Mouse (Mus musculus) limb, embryonic 15.5 days (tissue): ENCODE measurements around the gene Olfr1039. TPM values are rescaled to one million over a fixed set of nuclear protein-coding genes. Genes with fewer than 3 reads are reported as not detected.
"Not testable (repeated sequence)": the region's sequence is repeated elsewhere in the genome, so short reads cannot be mapped to it uniquely, and the experiment has no call there.

ENCODE experiments used
- ATAC-seq: fragments of 200-750 bp; cut with Nextera tagmentation; 2 replicates; pipeline ENCODE4 v1.8.0; 2017; ENCODE audit warnings: low read depth, moderate TSS enrichment; ENCODE audit not compliant: insufficient number of reproducible peaks, low FRiP score, low TSS enrichment
- H3K27ac ChIP-seq: fragments of 300-500 bp; sonication (generic); 2 replicates; pipeline ENCODE4 v1.5.1; 2015; ENCODE audit warnings: moderate library complexity, mild to moderate bottlenecking, inconsistent platforms
- H3K27me3 ChIP-seq: fragments of 300-500 bp; sonication (generic); 2 replicates; pipeline ENCODE4 v1.6.1; 2015; ENCODE audit warnings: inconsistent platforms
- H3K36me3 ChIP-seq: fragments of 300-500 bp; sonication (generic); 2 replicates; pipeline ENCODE4 v1.6.1; 2015; ENCODE audit warnings: inconsistent platforms
- H3K4me1 ChIP-seq: fragments of 300-500 bp; sonication (generic); 2 replicates; pipeline ENCODE4 v1.6.1; 2015; ENCODE audit warnings: inconsistent platforms
- H3K4me2 ChIP-seq: fragments of 300-500 bp; sonication (generic); 2 replicates; pipeline ENCODE4 v1.6.1; 2015; ENCODE audit warnings: mild to moderate bottlenecking, inconsistent platforms
- H3K4me3 ChIP-seq: fragments of 300-500 bp; sonication (generic); 2 replicates; pipeline ENCODE4 v1.5.1; 2015; ENCODE audit warnings: mild to moderate bottlenecking, inconsistent platforms
- H3K9ac ChIP-seq: fragments of 300-500 bp; sonication (generic); 2 replicates; pipeline ENCODE4 v1.6.1; 2015; ENCODE audit warnings: inconsistent platforms
- H3K9me3 ChIP-seq: fragments of 300-500 bp; sonication (generic); 2 replicates; pipeline ENCODE4 v1.6.1; 2016; ENCODE audit warnings: inconsistent platforms
- WGBS: fragments of 180-500 bp; shearing (Covaris S2); methylation state at CpG from one replicate; pipeline ENCODE4 v1.1.7; 2015; 5-methylcytosine and 5-hydroxymethylcytosine counted together
- polyA plus RNA-seq: library from polyadenylated mRNA; unstranded; fragments of >200 nt; fragmentation: Nextera tagmentation; extraction: Ambion mirVana; gene quantifications from 2 replicates; pipeline ENCODE4 v1.2.1, GENCODE M21; 2015

The Olfr1039 gene
- polyA plus RNA-seq: not detected in 2 replicates

GRCm38 (mm10) chr2:86135828-86136227 lies at the start of gene Olfr1039:
TSS of gene Olfr1039 (minus strand) at chr2:86135928.
- ATAC-seq: no peak
- Histone ChIP-seq H3K36me3 (no peaks in the 10 kb centered on the region), H3K9ac (no peak within 1 kb of the TSS), H3K27me3 (no peaks in the 10 kb centered on the region), H3K4me2 (no peak within 1 kb of the TSS), H3K27ac (no peak within 1 kb of the TSS), H3K4me1 (no peaks in the 10 kb centered on the region), H3K4me3 (no peak within 1 kb of the TSS), H3K9me3 (no peaks in the 10 kb centered on the region)
- WGBS: 86% methylated on average over 1 of the region's 1 CpGs

GRCm38 (mm10) chr2:86179950-86180349 lies 44.2 kb upstream of the Olfr1039 start:
- no peaks in the 10 kb centered on the region for H3K27me3 ChIP-seq
- ATAC-seq: no peak

GRCm38 (mm10) chr2:86177720-86178119 lies 42.0 kb upstream of the Olfr1039 start, which contains the start of gene Olfr1044:
TSS of gene Olfr1044 (minus strand) at chr2:86177820.
- H3K4me3 ChIP-seq: no peak within 1 kb of the TSS
- H3K27me3 ChIP-seq: no peaks in the 10 kb centered on the region
- no peak for ATAC-seq

More at GRCm38 (mm10) chr2:86179950-86180349, 44.2 kb upstream of the Olfr1039 start:
- Histone ChIP-seq H3K4me2 (no peak overlapping the region), H3K4me1 (no peaks in the 10 kb centered on the region), H3K9ac (no peak overlapping the region), H3K4me3 (no peak overlapping the region), H3K27ac (no peak overlapping the region), H3K36me3 (no peaks in the 10 kb centered on the region), H3K9me3 (no peaks in the 10 kb centered on the region)
- WGBS: 68% methylated on average over 3 of the region's 3 CpGs

GRCm38 (mm10) chr2:86175422-86175821 lies 39.7 kb upstream of the Olfr1039 start:
- not testable (repeated sequence) for H3K27ac ChIP-seq, H3K4me2 ChIP-seq, H3K4me3 ChIP-seq, H3K9me3 ChIP-seq, ATAC-seq, H3K36me3 ChIP-seq, H3K9ac ChIP-seq, H3K4me1 ChIP-seq, H3K27me3 ChIP-seq
- WGBS: 84% methylated on average over 7 of the region's 7 CpGs

More at GRCm38 (mm10) chr2:86177720-86178119, 42.0 kb upstream of the Olfr1039 start, which contains the start of gene Olfr1044:
- Histone ChIP-seq H3K4me1 (no peaks in the 10 kb centered on the region), H3K4me2 (no peak within 1 kb of the TSS), H3K27ac (no peak within 1 kb of the TSS), H3K36me3 (no peaks in the 10 kb centered on the region), H3K9ac (no peak within 1 kb of the TSS), H3K9me3 (no peaks in the 10 kb centered on the region)

GRCm38 (mm10) chr2:86167422-86167821 lies 31.7 kb upstream of the Olfr1039 start, which contains the start of gene Olfr1043:
TSS of gene Olfr1043 (minus strand) at chr2:86167522.
- no peaks in the 10 kb centered on the region for H3K9me3 ChIP-seq
- no peaks in the 10 kb centered on the region for H3K27me3 ChIP-seq
- WGBS: 86% methylated on average over 2 of the region's 2 CpGs
- no peaks in the 10 kb centered on the region for H3K4me1 ChIP-seq
- no peak within 1 kb of the TSS for H3K9ac ChIP-seq
- ATAC-seq: no peak
- H3K36me3 ChIP-seq: no peaks in the 10 kb centered on the region
- H3K27ac ChIP-seq: no peak within 1 kb of the TSS
- no peak within 1 kb of the TSS for H3K4me2 ChIP-seq
- H3K4me3 ChIP-seq: no peak within 1 kb of the TSS

- Histone ChIP-seq H3K4me1 (no peaks in the 10 kb centered on the region), H3K9ac (no peak within 1 kb of the TSS), H3K4me3 (no peak within 1 kb of the TSS), H3K9me3 (no peaks in the 10 kb centered on the region), H3K27ac (no peak within 1 kb of the TSS), H3K27me3 (no peaks in the 10 kb centered on the region), H3K4me2 (no peak within 1 kb of the TSS), H3K36me3 (no peaks in the 10 kb centered on the region)
- 93% methylated on average over 2 of the region's 2 CpGs for WGBS
- ATAC-seq: no peak
Observed at GRCm38 (mm10) chr2:86161738-86162137, 26.0 kb upstream of the Olfr1039 start, which contains the start of gene Olfr1042. TSS of gene Olfr1042 (minus strand) at chr2:86161838.

- H3K9ac ChIP-seq: no peak within 1 kb of the TSS
- WGBS: 91% methylated on average over 1 of the region's 1 CpGs
- ATAC-seq: no peak
- no peaks in the 10 kb centered on the region for H3K36me3 ChIP-seq
- no peak within 1 kb of the TSS for H3K4me3 ChIP-seq
- no peaks in the 10 kb centered on the region for H3K27me3 ChIP-seq
- no peaks in the 10 kb centered on the region for H3K4me1 ChIP-seq
- H3K4me2 ChIP-seq: no peak within 1 kb of the TSS
- H3K27ac ChIP-seq: no peak within 1 kb of the TSS
- no peaks in the 10 kb centered on the region for H3K9me3 ChIP-seq
Observed at GRCm38 (mm10) chr2:86146632-86147031, 10.9 kb upstream of the Olfr1039 start, which contains the start of gene Olfr1040. TSS of gene Olfr1040 (minus strand) at chr2:86146732.

GRCm38 (mm10) chr2:86087285-86087684 lies 48.4 kb downstream of the Olfr1039 start, which contains the start of gene Olfr1037:
TSS of gene Olfr1037 (minus strand) at chr2:86087385.
- WGBS: 79% methylated on average over 2 of the region's 2 CpGs
- H3K4me3 ChIP-seq: no peak within 1 kb of the TSS
- no peaks in the 10 kb centered on the region for H3K27me3 ChIP-seq
- H3K27ac ChIP-seq: no peak within 1 kb of the TSS
- no peak within 1 kb of the TSS for H3K4me2 ChIP-seq
- no peaks in the 10 kb centered on the region for H3K9me3 ChIP-seq
- H3K9ac ChIP-seq: no peak within 1 kb of the TSS
- no peak for ATAC-seq
- H3K4me1 ChIP-seq: no peaks in the 10 kb centered on the region
- H3K36me3 ChIP-seq: no peaks in the 10 kb centered on the region

GRCm38 (mm10) chr2:86080478-86080877 lies 55.2 kb downstream of the Olfr1039 start:
- ATAC-seq, H3K4me3 ChIP-seq, H3K4me1 ChIP-seq, H3K4me2 ChIP-seq, H3K9me3 ChIP-seq, H3K27ac ChIP-seq, H3K27me3 ChIP-seq, H3K36me3 ChIP-seq, H3K9ac ChIP-seq: not testable (repeated sequence)
- WGBS: 85% methylated on average over 1 of the region's 1 CpGs

Other genes with a start within 250 kb of the Olfr1039 start
- gene Olfr1024, start 230.9 kb downstream of the Olfr1039 start, polyA plus RNA-seq: not detected in 2 replicates
- gene Olfr1025-ps1, start 220.7 kb downstream of the Olfr1039 start, polyA plus RNA-seq: not detected in 2 replicates
- not detected in 2 replicates for gene Olfr1026, start 214.4 kb downstream of the Olfr1039 start, polyA plus RNA-seq
- not detected in 2 replicates for gene Olfr1028, start 185.5 kb downstream of the Olfr1039 start, polyA plus RNA-seq
- gene Olfr1029, start 162.0 kb downstream of the Olfr1039 start, polyA plus RNA-seq: not detected in 2 replicates
- gene Olfr1030, start 156.7 kb downstream of the Olfr1039 start, polyA plus RNA-seq: not detected in 2 replicates
- not detected in 2 replicates for gene Olfr1031, start 145.6 kb downstream of the Olfr1039 start, polyA plus RNA-seq
- not detected in 2 replicates for gene Olfr1032, start 130.4 kb downstream of the Olfr1039 start, polyA plus RNA-seq
- 1.6 TPM in 2 replicates for gene Olfr1033, start 115.3 kb downstream of the Olfr1039 start, polyA plus RNA-seq
- gene Olfr1034, start 90.1 kb downstream of the Olfr1039 start, polyA plus RNA-seq: 0.04 TPM in 1 of 2 replicates, not detected in the other
- gene Olfr1036, start 61.9 kb downstream of the Olfr1039 start, polyA plus RNA-seq: not detected in 2 replicates
- gene Olfr1037, start 48.5 kb downstream of the Olfr1039 start, polyA plus RNA-seq: not detected in 2 replicates
- not detected in 2 replicates for gene Olfr1040, start 10.8 kb upstream of the Olfr1039 start, polyA plus RNA-seq
- gene Olfr1042, start 25.9 kb upstream of the Olfr1039 start, polyA plus RNA-seq: not detected in 2 replicates
- gene Olfr1043, start 31.6 kb upstream of the Olfr1039 start, polyA plus RNA-seq: not detected in 2 replicates
- gene Olfr1044, start 41.9 kb upstream of the Olfr1039 start, polyA plus RNA-seq: not detected in 2 replicates
- not detected in 2 replicates for gene Olfr52, start 49.8 kb upstream of the Olfr1039 start, polyA plus RNA-seq
- not detected in 2 replicates for gene Olfr1045, start 67.1 kb upstream of the Olfr1039 start, polyA plus RNA-seq
- not detected in 2 replicates for gene Olfr1046, start 83.4 kb upstream of the Olfr1039 start, polyA plus RNA-seq
- gene Olfr1047, start 95.5 kb upstream of the Olfr1039 start, polyA plus RNA-seq: not detected in 2 replicates
- gene Olfr1048, start 104.4 kb upstream of the Olfr1039 start, polyA plus RNA-seq: not detected in 2 replicates
- not detected in 2 replicates for gene Olfr1049, start 122.4 kb upstream of the Olfr1039 start, polyA plus RNA-seq
- not detected in 2 replicates for gene Olfr1051, start 143.2 kb upstream of the Olfr1039 start, polyA plus RNA-seq
- not detected in 2 replicates for gene Olfr1052, start 156.5 kb upstream of the Olfr1039 start, polyA plus RNA-seq
- not detected in 2 replicates for gene Olfr1053, start 179.4 kb upstream of the Olfr1039 start, polyA plus RNA-seq
- gene Olfr1054, start 199.5 kb upstream of the Olfr1039 start, polyA plus RNA-seq: not detected in 2 replicates
- not detected in 2 replicates for gene Olfr1055, start 214.4 kb upstream of the Olfr1039 start, polyA plus RNA-seq
- not detected in 2 replicates for gene Olfr1056, start 226.5 kb upstream of the Olfr1039 start, polyA plus RNA-seq
- not detected in 2 replicates for gene Olfr1057, start 242.5 kb upstream of the Olfr1039 start, polyA plus RNA-seq